Mouse (Mus musculus) neural tube, embryonic 12.5 days (tissue): ENCODE data around the gene Aqp5. TPM values are rescaled to one million over a fixed set of nuclear protein-coding genes. Genes with fewer than 3 reads are reported as not detected.

Experiments
- ATAC-seq: fragments of 200-750 bp; cut with Nextera tagmentation; 2 replicates; pipeline ENCODE4 v1.8.0; 2017; ENCODE audit warnings: low read depth, mild to moderate bottlenecking, moderate TSS enrichment, moderate library complexity; ENCODE audit not compliant: low FRiP score
- H3K27ac ChIP-seq: fragments of 300-500 bp; sonication (generic); 2 replicates; pipeline ENCODE4 v1.5.1; 2016
- H3K27me3 ChIP-seq: fragments of 300-500 bp; sonication (generic); replicated peaks from 2 replicates; pipeline ENCODE4 v1.6.1; 2016; ENCODE audit warnings: mild to moderate bottlenecking
- H3K36me3 ChIP-seq: fragments of 300-500 bp; sonication (generic); 2 replicates; pipeline ENCODE4 v1.6.1; 2016; ENCODE audit warnings: mild to moderate bottlenecking
- H3K4me1 ChIP-seq: fragments of 300-500 bp; sonication (generic); 2 replicates; pipeline ENCODE4 v1.6.1; 2016
- H3K4me2 ChIP-seq: fragments of 300-500 bp; sonication (generic); replicated peaks from 2 replicates; pipeline ENCODE4 v1.6.1; 2016; ENCODE audit warnings: mild to moderate bottlenecking
- H3K4me3 ChIP-seq: fragments of 300-500 bp; sonication (generic); 2 replicates; pipeline ENCODE4 v1.5.1; 2016
- H3K9ac ChIP-seq: fragments of 300-500 bp; sonication (generic); 2 replicates; pipeline ENCODE4 v1.6.1; 2016; ENCODE audit warnings: mild to moderate bottlenecking
- H3K9me3 ChIP-seq: fragments of 300-500 bp; sonication (generic); 2 replicates; pipeline ENCODE4 v1.6.1; 2016; ENCODE audit warnings: mild to moderate bottlenecking
- WGBS: fragments of 180-500 bp; shearing (Covaris S2); methylation state at CpG from one replicate; pipeline ENCODE4 v1.1.7; 2016; 5-methylcytosine and 5-hydroxymethylcytosine counted together
- polyA plus RNA-seq: library from polyadenylated mRNA; unstranded; fragments of >200 nt; fragmentation: Nextera tagmentation; extraction: Ambion mirVana; gene quantifications from 2 replicates; pipeline ENCODE4 v1.2.1, GENCODE M21; 2016

Gene Aqp5
- polyA plus RNA-seq, 1 experiment from 2014 or later: 2.3 TPM

DNA sequence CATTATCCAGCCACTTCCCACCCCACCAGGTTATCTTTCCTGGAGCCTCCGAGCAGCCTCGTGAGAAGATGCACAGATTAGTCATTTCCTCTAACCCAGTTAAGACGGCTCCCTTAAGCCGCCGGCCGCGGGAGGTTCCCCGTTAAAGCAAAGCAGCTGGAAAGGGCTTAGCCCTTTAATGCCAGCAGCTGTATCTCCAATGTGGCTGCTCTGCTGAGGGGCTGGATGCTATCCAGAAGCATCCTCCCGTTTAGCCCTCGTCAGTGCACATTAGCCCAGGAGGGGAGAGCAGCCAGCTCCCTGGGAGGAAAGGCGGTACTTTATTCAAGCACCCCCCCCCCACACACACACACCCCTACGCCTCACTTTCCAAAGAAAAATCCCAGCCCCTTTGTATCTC is 24.2 kb downstream of the Aqp5 start:
- Histone ChIP-seq H3K4me2 (0 out of 2 replicates have a peak overlapping the region, but pooled peaks have one; percentile 1), H3K4me3 (no peak overlapping the region), H3K36me3 (peaks cover 3% of the 10 kb centered on the region; the same call in 1 of the 2 replicates), H3K27ac (no peak overlapping the region), H3K27me3 (no peaks in the 10 kb centered on the region), H3K4me1 (peaks cover 19% of the 10 kb centered on the region; the same call in 1 of the 2 replicates), H3K9me3 (no peaks in the 10 kb centered on the region), H3K9ac (no peak overlapping the region)
- WGBS: 29% methylated on average over 12 of the region's 12 CpGs
- no peak for ATAC-seq

DNA sequence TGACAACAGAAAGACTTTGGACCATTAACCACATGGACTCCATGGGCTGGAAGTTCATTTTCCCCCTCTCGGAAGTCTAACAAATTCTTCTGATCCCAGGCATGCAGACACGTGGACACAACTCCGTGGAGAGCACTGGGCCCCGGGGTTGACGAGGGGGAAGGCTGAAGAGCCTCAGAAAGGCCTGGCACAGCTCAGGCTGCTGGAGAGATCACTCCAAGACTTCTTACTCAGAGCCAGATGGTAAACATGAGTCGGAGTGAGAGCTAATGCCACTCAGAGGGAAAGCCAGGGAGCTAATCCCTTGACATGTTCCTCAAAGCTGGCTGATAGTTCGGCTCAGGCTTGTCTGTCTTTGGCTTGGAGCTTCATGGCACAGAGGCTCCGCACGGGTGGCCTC is 24.7 kb downstream of the Aqp5 start:
- no peaks in the 10 kb centered on the region for H3K9me3 ChIP-seq
- H3K4me1 ChIP-seq: peaks cover 19% of the 10 kb centered on the region; the same call in 1 of the 2 replicates
- WGBS: 69% methylated on average over 9 of the region's 9 CpGs
- ATAC-seq: no peak
- no peak overlapping the region for H3K4me2 ChIP-seq
- H3K4me3 ChIP-seq: no peak overlapping the region
- H3K36me3 ChIP-seq: peaks cover 6% of the 10 kb centered on the region; the same call in 1 of the 2 replicates
- H3K9ac ChIP-seq: no peak overlapping the region
- no peak overlapping the region for H3K27ac ChIP-seq
- H3K27me3 ChIP-seq: no peaks in the 10 kb centered on the region

DNA sequence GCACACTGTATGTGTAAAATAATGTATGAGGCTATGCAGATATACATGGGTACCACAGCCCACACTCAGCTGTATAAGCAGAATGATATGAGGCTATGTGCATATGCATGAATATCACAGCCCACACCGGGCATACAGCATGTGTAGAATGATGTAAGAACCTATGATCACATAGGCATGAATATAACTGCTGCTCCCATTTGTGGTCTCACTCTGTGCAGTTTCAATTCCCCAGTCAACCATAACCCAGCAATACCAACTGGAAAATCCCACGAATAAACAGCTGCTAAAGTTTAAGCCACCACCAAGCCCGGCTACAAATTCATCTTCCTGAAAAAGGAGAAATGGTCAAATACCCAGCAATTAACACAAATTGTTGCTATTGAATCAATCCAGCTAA is 28.0 kb downstream of the Aqp5 start:
- ATAC-seq: no peak
- Histone ChIP-seq H3K36me3 (peaks cover 34% of the 10 kb centered on the region), H3K9me3 (no peaks in the 10 kb centered on the region), H3K4me3 (no peak overlapping the region), H3K27ac (no peak overlapping the region), H3K4me1 (peaks cover 11% of the 10 kb centered on the region; the same call in 1 of the 2 replicates), H3K9ac (no peak overlapping the region), H3K27me3 (no peaks in the 10 kb centered on the region), H3K4me2 (no peak overlapping the region)
- 81% methylated on average over 3 of the region's 3 CpGs for WGBS

DNA sequence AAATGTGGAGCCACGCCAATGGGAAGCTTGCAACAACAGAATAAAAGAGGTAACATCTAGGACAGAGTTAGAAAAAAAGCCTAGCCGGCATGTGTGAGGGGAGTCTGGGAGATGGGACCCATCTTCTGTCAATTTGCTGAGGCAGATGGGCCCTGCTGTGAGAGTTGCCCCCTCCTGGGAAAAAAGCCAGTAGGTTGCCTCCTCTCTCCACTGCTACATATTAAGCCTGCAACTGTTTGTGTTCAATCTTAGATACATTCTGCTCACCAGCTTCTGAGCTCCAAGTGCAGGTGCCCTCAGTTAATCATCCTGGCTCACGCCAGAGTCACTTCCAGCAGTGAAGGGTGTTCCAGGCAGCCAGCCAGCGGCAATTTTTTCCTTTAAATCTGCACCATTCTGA is 29.2 kb downstream of the Aqp5 start:
- H3K4me3 ChIP-seq: no peak overlapping the region
- H3K4me1 ChIP-seq: 0 out of 2 replicates have a peak, but pooled peaks cover 3% of the 10 kb centered on the region
- no peak for ATAC-seq
- H3K4me2 ChIP-seq: no peak overlapping the region
- H3K36me3 ChIP-seq: peaks cover 45% of the 10 kb centered on the region
- H3K27me3 ChIP-seq: no peaks in the 10 kb centered on the region
- H3K9ac ChIP-seq: no peak overlapping the region
- no peaks in the 10 kb centered on the region for H3K9me3 ChIP-seq
- no peak overlapping the region for H3K27ac ChIP-seq
- WGBS: 78% methylated on average over 4 of the region's 4 CpGs

DNA sequence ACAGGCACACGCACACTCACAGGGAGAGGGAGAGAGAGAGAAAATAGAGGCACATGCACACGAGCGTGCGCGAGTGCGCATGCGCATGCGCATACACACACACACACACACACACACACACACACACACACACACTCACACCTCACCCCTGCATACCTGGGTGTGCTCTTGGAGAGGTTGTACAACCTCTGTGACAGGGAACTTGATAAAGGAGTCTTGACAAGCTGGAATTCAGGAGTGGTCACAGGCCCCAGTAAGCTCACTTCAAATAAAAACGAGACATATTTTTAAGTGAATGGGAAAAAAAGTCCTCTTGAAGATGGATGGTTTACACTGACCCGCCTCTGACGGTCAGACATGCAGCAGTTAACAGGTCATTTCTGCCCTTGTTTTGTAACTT is 31.5 kb downstream of the Aqp5 start:
- Histone ChIP-seq H3K36me3 (peaks cover 67% of the 10 kb centered on the region), H3K27me3 (no peaks in the 10 kb centered on the region), H3K4me1 (no peaks in the 10 kb centered on the region), H3K4me2 (no peak overlapping the region), H3K4me3 (no peak overlapping the region), H3K27ac (no peak overlapping the region), H3K9me3 (no peaks in the 10 kb centered on the region), H3K9ac (no peak overlapping the region)
- ATAC-seq: no peak
- 96% methylated on average over 11 of the region's 11 CpGs for WGBS

DNA sequence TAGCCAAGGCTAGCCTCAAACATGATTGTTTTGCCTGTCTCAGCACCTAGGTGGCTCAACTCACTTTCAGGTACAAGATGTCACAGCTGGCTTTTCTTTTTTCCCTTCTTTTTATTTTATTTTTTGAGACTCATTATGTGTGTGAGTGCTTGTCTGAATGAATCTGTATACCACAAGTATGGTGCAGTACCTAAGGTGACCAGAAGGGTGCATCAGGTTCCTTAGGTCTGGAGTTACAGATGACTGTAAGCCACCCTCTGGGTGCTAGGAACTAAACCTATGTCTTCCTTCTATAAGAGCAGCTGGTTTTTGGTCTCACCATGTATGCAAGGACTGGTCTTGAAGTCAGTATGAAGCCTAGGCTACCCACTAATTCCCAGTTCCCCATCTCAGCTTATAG is 41.0 kb downstream of the Aqp5 start:
- Histone ChIP-seq H3K4me3 (no peak overlapping the region), H3K36me3 (peaks cover 89% of the 10 kb centered on the region), H3K4me1 (0 out of 2 replicates have a peak, but pooled peaks cover 2% of the 10 kb centered on the region), H3K27me3 (no peaks in the 10 kb centered on the region), H3K27ac (no peak overlapping the region), H3K4me2 (no peak overlapping the region), H3K9me3 (no peaks in the 10 kb centered on the region), H3K9ac (no peak overlapping the region)
- ATAC-seq: no peak

DNA sequence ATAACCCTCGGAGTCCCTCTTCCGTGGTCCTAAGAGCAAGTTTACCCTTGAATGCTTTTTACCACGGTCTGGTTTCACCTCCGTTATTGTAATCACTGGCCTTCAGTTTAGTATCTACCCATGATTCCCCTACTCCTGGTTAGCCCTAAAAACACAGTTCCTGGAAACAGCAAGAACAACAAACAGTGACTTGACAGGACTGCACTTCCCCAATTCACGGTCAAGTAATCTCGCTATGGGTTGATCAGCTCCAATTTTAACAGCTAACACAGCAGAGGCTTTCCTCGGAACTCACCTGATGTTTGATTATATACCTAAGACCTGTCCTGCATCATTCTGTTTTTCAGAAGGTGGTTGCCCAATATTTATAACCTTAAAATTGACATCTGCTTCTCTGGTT is 44.1 kb downstream of the Aqp5 start:
- ATAC-seq: no peak
- no peaks in the 10 kb centered on the region for H3K9me3 ChIP-seq
- H3K4me3 ChIP-seq: no peak overlapping the region
- peaks cover 76% of the 10 kb centered on the region for H3K36me3 ChIP-seq
- no peaks in the 10 kb centered on the region for H3K27me3 ChIP-seq
- 0 out of 2 replicates have a peak, but pooled peaks cover 2% of the 10 kb centered on the region for H3K4me1 ChIP-seq
- H3K4me2 ChIP-seq: no peak overlapping the region
- 93% methylated on average over 7 of the region's 7 CpGs for WGBS
- H3K9ac ChIP-seq: no peak overlapping the region
- no peak overlapping the region for H3K27ac ChIP-seq

DNA sequence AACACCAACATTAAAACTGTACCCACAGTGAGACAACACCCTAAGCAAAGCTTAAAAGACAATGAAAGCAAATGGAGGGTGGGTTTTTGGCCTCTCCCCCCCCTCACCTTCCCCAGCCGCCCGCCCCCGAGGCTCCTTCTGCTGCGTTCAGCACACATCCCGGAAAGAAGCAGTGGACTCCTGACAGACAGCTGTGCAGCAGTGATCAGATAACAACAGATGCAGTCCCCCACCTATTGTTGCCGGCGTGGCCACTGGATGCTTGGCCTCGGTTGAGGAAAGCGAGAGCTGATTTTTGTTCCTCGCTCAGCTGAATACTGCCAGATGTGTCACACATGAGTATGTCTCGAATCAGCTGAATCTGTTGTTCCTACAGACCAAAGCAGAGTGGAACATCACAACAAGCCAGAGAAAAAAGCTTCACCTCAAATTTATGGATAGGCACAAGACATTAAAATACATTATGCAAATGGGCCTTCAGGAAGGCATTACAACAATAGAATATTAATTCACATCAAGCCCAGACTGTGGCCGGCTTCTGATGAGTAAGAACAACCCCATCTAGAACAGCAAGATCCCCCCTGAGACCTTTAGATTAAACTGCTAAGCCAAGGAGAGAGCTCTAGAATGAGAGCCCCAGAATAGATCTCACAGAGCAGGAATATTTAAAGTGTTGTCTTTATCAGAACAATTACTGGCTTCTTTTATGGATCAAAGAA is 47.0 kb downstream of the Aqp5 start:
- Histone ChIP-seq H3K9me3 (no peaks in the 10 kb centered on the region), H3K27me3 (no peaks in the 10 kb centered on the region), H3K9ac (no peak overlapping the region), H3K4me2 (peak overlapping the region; percentile 31; the same call in 1 of the 2 replicates), H3K36me3 (peaks cover 62% of the 10 kb centered on the region), H3K4me1 (0 out of 2 replicates have a peak, but pooled peaks cover 5% of the 10 kb centered on the region), H3K27ac (peak overlapping the region; percentile 83), H3K4me3 (no peak overlapping the region)
- 56% methylated on average over 12 of the region's 12 CpGs for WGBS
- ATAC-seq: peak; percentile 48

DNA sequence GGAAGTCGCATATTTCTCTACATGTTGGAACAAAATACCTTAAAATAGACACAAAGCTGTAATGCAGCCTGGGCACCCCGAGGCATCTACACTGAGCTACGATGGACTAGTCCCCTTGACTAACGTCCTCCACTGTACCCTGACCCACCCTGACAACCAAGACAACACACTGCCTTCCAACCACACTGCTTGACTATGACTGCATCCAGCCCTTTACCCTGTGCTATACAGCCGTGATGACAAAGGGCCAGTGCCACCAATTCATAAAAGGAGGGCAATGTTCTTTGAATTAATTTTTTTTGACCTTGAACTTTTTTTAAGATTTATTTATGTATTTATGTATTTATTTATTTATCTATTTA is 47.5 kb downstream of the Aqp5 start:
- 85% methylated on average over 5 of the region's 5 CpGs for WGBS
- Histone ChIP-seq H3K4me3 (no peak overlapping the region), H3K27ac (peak overlapping the region; percentile 83), H3K4me2 (no peak overlapping the region), H3K9ac (no peak overlapping the region), H3K27me3 (no peaks in the 10 kb centered on the region), H3K4me1 (0 out of 2 replicates have a peak, but pooled peaks cover 6% of the 10 kb centered on the region), H3K36me3 (peaks cover 57% of the 10 kb centered on the region), H3K9me3 (no peaks in the 10 kb centered on the region)
- no peak for ATAC-seq

DNA sequence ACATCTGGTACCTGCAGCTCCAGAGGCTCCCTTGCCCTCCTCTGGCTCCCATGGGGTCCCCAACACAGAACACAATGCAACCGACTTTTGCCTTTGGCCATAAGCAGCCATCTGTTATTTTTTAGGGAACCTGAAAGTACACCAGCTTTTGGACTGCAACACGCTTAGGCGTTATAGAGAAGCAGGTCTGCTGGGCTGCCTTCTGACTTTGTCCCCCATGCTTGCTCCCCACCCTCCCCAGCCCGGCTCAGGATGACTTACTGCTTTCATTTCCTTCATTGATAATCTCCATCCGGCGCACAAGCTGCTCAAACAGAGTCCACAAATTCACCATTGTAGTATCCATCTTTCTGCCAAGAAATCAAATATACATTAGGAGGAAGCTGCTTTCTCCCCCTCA is 52.0 kb downstream of the Aqp5 start:
- peak overlapping the region; percentile 38; the same call in 1 of the 2 replicates for H3K27ac ChIP-seq
- H3K9me3 ChIP-seq: no peaks in the 10 kb centered on the region
- no peaks in the 10 kb centered on the region for H3K27me3 ChIP-seq
- no peak overlapping the region for H3K9ac ChIP-seq
- peaks cover 22% of the 10 kb centered on the region for H3K36me3 ChIP-seq
- H3K4me1 ChIP-seq: peaks cover 40% of the 10 kb centered on the region
- 60% methylated on average over 6 of the region's 6 CpGs for WGBS
- peak overlapping the region; percentile 4; the same call in 1 of the 2 replicates for H3K4me2 ChIP-seq
- ATAC-seq: no peak
- H3K4me3 ChIP-seq: no peak overlapping the region

DNA sequence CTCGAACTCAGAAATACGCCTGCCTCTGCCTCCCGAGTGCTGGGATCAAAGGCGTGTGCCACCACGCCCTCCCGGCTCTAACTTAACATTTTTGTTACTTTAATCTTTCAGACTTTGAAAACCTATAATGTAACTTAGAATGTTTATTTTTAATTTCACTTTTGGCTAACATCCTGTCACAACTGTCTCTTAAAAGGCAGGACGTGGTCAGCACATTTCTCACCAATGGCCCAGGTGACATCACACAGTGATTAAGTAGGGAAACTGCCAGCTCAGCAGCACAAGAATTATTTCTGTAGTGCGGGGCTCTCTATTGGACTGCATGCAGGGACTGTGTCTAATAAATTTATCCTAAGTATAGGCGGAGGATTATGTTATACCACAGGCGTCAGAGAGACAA is 53.2 kb downstream of the Aqp5 start:
- H3K4me1 ChIP-seq: peaks cover 50% of the 10 kb centered on the region
- 69% methylated on average over 10 of the region's 10 CpGs for WGBS
- no peak for ATAC-seq
- no peaks in the 10 kb centered on the region for H3K27me3 ChIP-seq
- H3K36me3 ChIP-seq: peaks cover 19% of the 10 kb centered on the region
- no peak overlapping the region for H3K4me2 ChIP-seq
- no peaks in the 10 kb centered on the region for H3K9me3 ChIP-seq
- no peak overlapping the region for H3K9ac ChIP-seq
- no peak overlapping the region for H3K4me3 ChIP-seq
- peak overlapping the region; percentile 26; the same call in 1 of the 2 replicates for H3K27ac ChIP-seq
